Mouse (Mus musculus) retina, adult 2 months (tissue): ENCODE results near the gene Mllt10.

Source experiments
- DNase-seq: peaks from one replicate; pipeline ENCODE4 v3.0.0-alpha.2; 2012; ENCODE audit warnings: low read depth, low spot score

Gene Mllt10

GRCm38 (mm10) chr2:18051026-18051830 lies 3.8 kb upstream of the Mllt10 start:
- no peak for DNase-seq

- DNase-seq, result no peak
Measured at GRCm38 (mm10) chr2:18051831-18052170, 3.2 kb upstream of the Mllt10 start.

GRCm38 (mm10) chr2:18052581-18052980 lies 2.5 kb upstream of the Mllt10 start:
- DNase-seq, result no peak

GRCm38 (mm10) chr2:18053243-18053950 lies 1.6 kb upstream of the Mllt10 start:
- no peak for DNase-seq

GRCm38 (mm10) chr2:18053951-18054530 lies 996 bp upstream of the Mllt10 start:
- DNase-seq, result no peak

- peak; percentile 85 for DNase-seq
Measured at GRCm38 (mm10) chr2:18055929-18056785, 1.1 kb downstream of the Mllt10 start.

GRCm38 (mm10) chr2:18056786-18057255 lies 1.8 kb downstream of the Mllt10 start:
- peak; percentile 86 for DNase-seq

- no peak for DNase-seq
Measured at GRCm38 (mm10) chr2:18057336-18058145, 2.5 kb downstream of the Mllt10 start.

GRCm38 (mm10) chr2:18058146-18058708 lies 3.2 kb downstream of the Mllt10 start:
- DNase-seq, result no peak

GRCm38 (mm10) chr2:18059063-18059462 lies 4.0 kb downstream of the Mllt10 start:
- DNase-seq, result no peak

- DNase-seq, result no peak
Measured at GRCm38 (mm10) chr2:18059891-18060290, 4.9 kb downstream of the Mllt10 start.

GRCm38 (mm10) chr2:18060396-18060795 lies 5.4 kb downstream of the Mllt10 start:
- no peak for DNase-seq

- DNase-seq, result no peak
Measured at GRCm38 (mm10) chr2:18063763-18064251, 8.8 kb downstream of the Mllt10 start.

- peak; percentile 82 for DNase-seq
Measured at GRCm38 (mm10) chr2:18064356-18064858, 9.4 kb downstream of the Mllt10 start.

GRCm38 (mm10) chr2:18064941-18065707 lies 10.1 kb downstream of the Mllt10 start:
- DNase-seq, result no peak

- DNase-seq, result no peak
Measured at GRCm38 (mm10) chr2:18065708-18066030, 10.6 kb downstream of the Mllt10 start.

- DNase-seq, result no peak
Measured at GRCm38 (mm10) chr2:18066436-18066835, 11.4 kb downstream of the Mllt10 start.

GRCm38 (mm10) chr2:18068071-18068796 lies 13.2 kb downstream of the Mllt10 start:
- no peak for DNase-seq

- no peak for DNase-seq
Measured at GRCm38 (mm10) chr2:18071947-18072346, 16.9 kb downstream of the Mllt10 start.
